Mouse (Mus musculus) intestine, embryonic 15.5 days (tissue): ENCODE measurements around the gene Pomgnt1. TPM values are rescaled to one million over a fixed set of nuclear protein-coding genes. Genes with fewer than 3 reads are reported as not detected.

Experiments used
- ATAC-seq: fragments of 200-750 bp; cut with Nextera tagmentation; 2 replicates; pipeline ENCODE4 v1.8.0; 2017; ENCODE audit warnings: moderate TSS enrichment, moderate library complexity
- H3K27ac ChIP-seq: fragments of 300-500 bp; sonication (generic); 2 replicates; pipeline ENCODE4 v1.5.1; 2015; ENCODE audit warnings: mild to moderate bottlenecking, inconsistent platforms
- H3K27me3 ChIP-seq: fragments of 300-500 bp; sonication (generic); replicated peaks from 2 replicates; pipeline ENCODE4 v1.6.1; 2015; ENCODE audit warnings: inconsistent platforms
- H3K36me3 ChIP-seq: fragments of 300-500 bp; sonication (generic); 2 replicates; pipeline ENCODE4 v1.6.1; 2015; ENCODE audit warnings: inconsistent platforms
- H3K4me1 ChIP-seq: fragments of 300-500 bp; sonication (generic); replicated peaks from 2 replicates; pipeline ENCODE4 v1.6.1; 2015; ENCODE audit warnings: inconsistent platforms
- H3K4me2 ChIP-seq: fragments of 300-500 bp; sonication (generic); replicated peaks from 2 replicates; pipeline ENCODE4 v1.6.1; 2015; ENCODE audit warnings: mild to moderate bottlenecking, inconsistent platforms
- H3K4me3 ChIP-seq: fragments of 300-500 bp; sonication (generic); replicated peaks from 2 replicates; pipeline ENCODE4 v1.5.1; 2015; ENCODE audit warnings: inconsistent platforms
- H3K9ac ChIP-seq: fragments of 300-500 bp; sonication (generic); 2 replicates; pipeline ENCODE4 v1.6.1; 2015; ENCODE audit warnings: inconsistent platforms
- H3K9me3 ChIP-seq: fragments of 300-500 bp; sonication (generic); 2 replicates; pipeline ENCODE4 v1.6.1; 2016; ENCODE audit warnings: inconsistent platforms
- WGBS: fragments of 180-500 bp; shearing (Covaris S2); methylation state at CpG from one replicate; pipeline ENCODE4 v1.1.7; 2015; 5-methylcytosine and 5-hydroxymethylcytosine counted together
- polyA plus RNA-seq: library from polyadenylated mRNA; unstranded; fragments of >200 nt; fragmentation: Nextera tagmentation; extraction: Ambion mirVana; gene quantifications from 2 replicates; pipeline ENCODE4 v1.2.1, GENCODE M21; 2015

Gene Pomgnt1
- polyA plus RNA-seq, 1 experiment from 2014 or later, result 45.8 TPM

- H3K4me3 ChIP-seq, result peak overlapping the region; percentile 56
- 8% methylated on average over 7 of the region's 7 CpGs for WGBS
- no peak overlapping the region for H3K27ac ChIP-seq
- no peaks in the 10 kb centered on the region for H3K9me3 ChIP-seq
- peak overlapping the region; percentile 59; the same call in 1 of the 2 replicates for H3K9ac ChIP-seq
- peaks cover 7% of the 10 kb centered on the region; the same call in 1 of the 2 replicates for H3K4me1 ChIP-seq
- no peaks in the 10 kb centered on the region for H3K36me3 ChIP-seq
- ATAC-seq, result no peak
- peak overlapping the region; percentile 98 for H3K4me2 ChIP-seq
- no peaks in the 10 kb centered on the region for H3K27me3 ChIP-seq
Observed at GRCm38 (mm10) chr4:116143317-116143811, 19.7 kb downstream of the Pomgnt1 start.

GRCm38 (mm10) chr4:116143891-116144717, 20.5 kb downstream of the Pomgnt1 start:
- peak overlapping the region; percentile 56 for H3K4me3 ChIP-seq
- peaks cover 7% of the 10 kb centered on the region; the same call in 1 of the 2 replicates for H3K4me1 ChIP-seq
- peak; percentile 82 for ATAC-seq
- under 1% methylated on average over 37 of the region's 47 CpGs for WGBS
- no peak overlapping the region for H3K27ac ChIP-seq
- H3K9ac ChIP-seq, result peak overlapping the region; percentile 59
- H3K9me3 ChIP-seq, result no peaks in the 10 kb centered on the region
- H3K36me3 ChIP-seq, result no peaks in the 10 kb centered on the region
- H3K4me2 ChIP-seq, result peak overlapping the region; percentile 98
- H3K27me3 ChIP-seq, result no peaks in the 10 kb centered on the region

GRCm38 (mm10) chr4:116149812-116150155, 26.1 kb downstream of the Pomgnt1 start:
- Histone ChIP-seq H3K36me3 (peaks cover 15% of the 10 kb centered on the region), H3K9ac (peak overlapping the region; percentile 90), H3K27me3 (no peaks in the 10 kb centered on the region), H3K4me3 (peak overlapping the region; percentile 75), H3K4me2 (peak overlapping the region; percentile 77), H3K4me1 (peaks cover 15% of the 10 kb centered on the region), H3K27ac (peak overlapping the region; percentile 89), H3K9me3 (no peaks in the 10 kb centered on the region)
- ATAC-seq, result no peak; the same call in 1 of the 2 replicates
- WGBS, result 23% methylated on average over 6 of the region's 6 CpGs

GRCm38 (mm10) chr4:116150156-116150861, 26.7 kb downstream of the Pomgnt1 start:
- Histone ChIP-seq H3K27me3 (no peaks in the 10 kb centered on the region), H3K4me3 (peak overlapping the region; percentile 75), H3K4me1 (peaks cover 15% of the 10 kb centered on the region), H3K36me3 (peaks cover 21% of the 10 kb centered on the region), H3K9ac (peak overlapping the region; percentile 90), H3K27ac (peak overlapping the region; percentile 89), H3K4me2 (peak overlapping the region; percentile 77), H3K9me3 (no peaks in the 10 kb centered on the region)
- ATAC-seq, result peak; percentile 98
- WGBS, result under 1% methylated on average over 63 of the region's 73 CpGs

GRCm38 (mm10) chr4:116150862-116151221, 27.2 kb downstream of the Pomgnt1 start:
- WGBS, result 17% methylated on average over 4 of the region's 4 CpGs
- Histone ChIP-seq H3K4me3 (peak overlapping the region; percentile 75), H3K27ac (no peak overlapping the region), H3K36me3 (peaks cover 26% of the 10 kb centered on the region), H3K9me3 (no peaks in the 10 kb centered on the region), H3K27me3 (no peaks in the 10 kb centered on the region), H3K4me1 (peaks cover 15% of the 10 kb centered on the region), H3K9ac (peak overlapping the region; percentile 90), H3K4me2 (peak overlapping the region; percentile 77)
- peak; percentile 22; the same call in 1 of the 2 replicates for ATAC-seq

- peak within 1 kb of the TSS; percentile 90 for H3K9ac ChIP-seq
- ATAC-seq, result no peak
- no peaks in the 10 kb centered on the region for H3K9me3 ChIP-seq
- H3K36me3 ChIP-seq, result peaks cover 30% of the 10 kb centered on the region
- H3K4me2 ChIP-seq, result peak within 1 kb of the TSS; percentile 77
- peak within 1 kb of the TSS; percentile 75 for H3K4me3 ChIP-seq
- peaks cover 15% of the 10 kb centered on the region for H3K4me1 ChIP-seq
- H3K27ac ChIP-seq, result peak within 1 kb of the TSS; percentile 89
- 68% methylated on average over 6 of the region's 6 CpGs for WGBS
- H3K27me3 ChIP-seq, result no peaks in the 10 kb centered on the region
Observed at GRCm38 (mm10) chr4:116151238-116151637, 27.6 kb downstream of the Pomgnt1 start, which contains the start of gene Lurap1. Gene Lurap1, minus strand, starts transcription at chr4:116151338.

GRCm38 (mm10) chr4:116152702-116153101, 29.1 kb downstream of the Pomgnt1 start:
- no peak overlapping the region for H3K4me3 ChIP-seq
- H3K9me3 ChIP-seq, result no peaks in the 10 kb centered on the region
- 93% methylated on average over 15 of the region's 15 CpGs for WGBS
- no peak overlapping the region for H3K4me2 ChIP-seq
- 0 out of 2 replicates have a peak overlapping the region, but pooled peaks have one; percentile 13 for H3K9ac ChIP-seq
- no peak overlapping the region for H3K27ac ChIP-seq
- H3K4me1 ChIP-seq, result peaks cover 15% of the 10 kb centered on the region
- H3K27me3 ChIP-seq, result no peaks in the 10 kb centered on the region
- ATAC-seq, result no peak
- H3K36me3 ChIP-seq, result peaks cover 33% of the 10 kb centered on the region

- Histone ChIP-seq H3K27ac (no peak overlapping the region), H3K36me3 (peaks cover 46% of the 10 kb centered on the region), H3K4me2 (no peak overlapping the region), H3K4me1 (no peaks in the 10 kb centered on the region), H3K9ac (no peak overlapping the region), H3K9me3 (no peaks in the 10 kb centered on the region), H3K4me3 (no peak overlapping the region), H3K27me3 (no peaks in the 10 kb centered on the region)
- ATAC-seq, result no peak
- WGBS, result 91% methylated on average over 2 of the region's 2 CpGs
Observed at GRCm38 (mm10) chr4:116157882-116158281, 34.2 kb downstream of the Pomgnt1 start.

- 74% methylated on average over 3 of the region's 3 CpGs for WGBS
- H3K4me1 ChIP-seq, result no peaks in the 10 kb centered on the region; the same call in 1 of the 2 replicates
- no peak overlapping the region for H3K27ac ChIP-seq
- ATAC-seq, result no peak
- no peak overlapping the region for H3K4me2 ChIP-seq
- no peaks in the 10 kb centered on the region for H3K27me3 ChIP-seq
- H3K4me3 ChIP-seq, result no peak overlapping the region
- H3K36me3 ChIP-seq, result peaks cover 34% of the 10 kb centered on the region
- H3K9ac ChIP-seq, result no peak overlapping the region
- H3K9me3 ChIP-seq, result no peaks in the 10 kb centered on the region
Observed at GRCm38 (mm10) chr4:116159912-116160311, 36.3 kb downstream of the Pomgnt1 start.

- no peaks in the 10 kb centered on the region for H3K27me3 ChIP-seq
- no peak overlapping the region for H3K9ac ChIP-seq
- WGBS, result 72% methylated on average over 3 of the region's 3 CpGs
- H3K36me3 ChIP-seq, result peaks cover 26% of the 10 kb centered on the region
- peaks cover 6% of the 10 kb centered on the region; the same call in 1 of the 2 replicates for H3K4me1 ChIP-seq
- H3K4me2 ChIP-seq, result no peak overlapping the region
- no peak overlapping the region for H3K27ac ChIP-seq
- ATAC-seq, result no peak
- no peaks in the 10 kb centered on the region for H3K9me3 ChIP-seq
- H3K4me3 ChIP-seq, result no peak overlapping the region
Observed at GRCm38 (mm10) chr4:116160769-116161168, 37.1 kb downstream of the Pomgnt1 start.

GRCm38 (mm10) chr4:116162142-116162541, 38.5 kb downstream of the Pomgnt1 start:
- Histone ChIP-seq H3K27ac (no peak overlapping the region), H3K4me2 (no peak overlapping the region), H3K9ac (no peak overlapping the region), H3K4me3 (no peak overlapping the region), H3K27me3 (no peaks in the 10 kb centered on the region), H3K4me1 (peaks cover 15% of the 10 kb centered on the region; the same call in 1 of the 2 replicates), H3K36me3 (peaks cover 19% of the 10 kb centered on the region), H3K9me3 (no peaks in the 10 kb centered on the region)
- ATAC-seq, result no peak
- WGBS, result 73% methylated on average over 4 of the region's 4 CpGs
